Mouse (Mus musculus): ENCODE measurements around the gene Gm21767. TPM values are rescaled to one million over a fixed set of nuclear protein-coding genes. Genes with fewer than 3 reads are reported as not detected.

Gm21767 gene
- polyA plus RNA-seq (2015; fragmentation: Illumina TruSeq; extraction: RNeasy Lipid Tissue Mini Kit (QIAGEN cat#74804); ENCODE audit: low read depth, low replicate concordance) = not detected

GRCm38 (mm10) chrY:13941438-13941837 is at the start of gene Gm21767:
Gene Gm21767, plus strand, starts transcription at chrY:13941738.

Data from brain, adult 10 weeks (tissue).